Mouse (Mus musculus) natural killer cell, adult 2 months (primary cell): ENCODE results near the gene Hecw2.

Experiments
- DNase-seq, 2 experiments: peaks; one replicate each; pipeline ENCODE4 v3.0.0; 2022; ENCODE audit warnings: low spot score in 2 of 2

Gene Hecw2

DNA sequence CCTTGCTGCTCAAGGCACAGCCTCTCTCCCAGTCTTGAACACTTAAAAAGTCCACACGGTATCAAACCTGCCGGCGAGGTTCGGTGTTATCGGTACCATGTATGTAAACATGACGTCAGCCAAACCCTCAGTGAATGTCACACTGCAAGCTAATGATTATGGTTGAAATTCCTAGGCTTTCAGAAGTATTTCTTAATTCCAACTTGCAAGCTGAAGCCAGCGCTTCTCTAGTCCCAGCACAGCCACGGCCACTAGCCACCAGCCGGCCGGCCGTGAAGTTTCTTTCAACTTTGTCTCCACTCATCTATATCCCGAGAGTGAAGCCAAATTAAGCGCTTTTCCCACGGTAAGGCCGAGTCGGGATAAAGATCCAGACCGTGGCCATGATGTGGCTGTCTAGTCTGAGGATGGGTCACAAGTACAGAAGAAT, 410.7 kb downstream of the Hecw2 start:
- peak; percentile 46 to 56 for DNase-seq

DNA sequence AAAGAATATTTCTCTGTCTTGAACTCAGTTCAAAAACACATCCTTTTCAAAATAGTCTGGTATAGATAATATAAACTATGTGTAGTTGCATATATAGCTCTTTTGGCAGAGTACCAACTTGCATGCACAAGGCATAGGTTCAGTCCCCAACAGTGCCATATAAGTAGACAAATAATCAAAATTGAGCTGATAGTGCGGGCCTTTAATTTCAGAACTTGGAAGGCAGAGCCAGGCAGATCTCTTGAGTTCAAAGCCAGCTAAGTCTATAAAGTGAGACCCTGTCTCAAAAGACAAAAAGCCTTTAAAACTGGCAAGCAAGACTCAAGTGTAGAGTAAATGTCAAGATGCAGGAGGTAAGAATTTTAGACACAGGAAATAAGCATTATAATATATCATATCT, 412.0 kb downstream of the Hecw2 start:
- no peak for DNase-seq

DNA sequence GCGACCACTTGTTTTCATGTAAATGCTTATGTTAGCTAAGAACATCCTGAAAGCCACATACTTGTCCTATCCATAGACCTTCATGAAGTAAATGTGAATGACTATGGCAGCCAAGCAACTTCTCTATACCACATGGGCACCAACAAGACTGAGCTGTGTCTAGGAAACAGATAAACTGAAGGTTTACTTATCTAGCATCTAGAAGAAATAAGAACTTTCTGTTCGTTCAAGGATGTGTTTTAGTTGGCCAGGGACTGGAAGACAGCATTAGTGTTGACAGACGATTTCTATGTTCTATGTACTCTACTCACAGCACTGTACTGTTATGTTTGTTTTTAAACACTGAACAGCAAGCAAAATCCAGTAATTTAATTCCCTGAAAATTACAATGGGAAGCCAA, 412.9 kb downstream of the Hecw2 start:
- no peak for DNase-seq

DNA sequence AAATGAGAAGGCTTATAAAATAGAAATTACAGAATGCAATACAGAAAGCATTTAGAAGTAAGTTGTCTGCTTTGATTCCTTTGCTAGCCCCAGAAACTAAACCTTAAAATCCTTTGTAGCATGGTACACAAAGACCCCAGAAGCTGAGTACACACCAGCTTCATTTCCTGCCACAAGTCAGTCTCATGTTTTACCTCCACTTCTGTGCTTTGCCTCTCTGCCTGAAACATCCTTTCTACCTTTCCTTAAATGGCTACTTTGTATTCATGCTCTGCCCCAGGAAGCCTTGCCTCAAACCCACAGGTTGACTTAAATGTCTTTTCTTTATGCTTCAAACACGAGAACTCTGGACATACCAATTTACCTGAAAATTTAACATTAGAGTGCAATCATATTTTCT, 413.7 kb downstream of the Hecw2 start:
- no peak for DNase-seq

DNA sequence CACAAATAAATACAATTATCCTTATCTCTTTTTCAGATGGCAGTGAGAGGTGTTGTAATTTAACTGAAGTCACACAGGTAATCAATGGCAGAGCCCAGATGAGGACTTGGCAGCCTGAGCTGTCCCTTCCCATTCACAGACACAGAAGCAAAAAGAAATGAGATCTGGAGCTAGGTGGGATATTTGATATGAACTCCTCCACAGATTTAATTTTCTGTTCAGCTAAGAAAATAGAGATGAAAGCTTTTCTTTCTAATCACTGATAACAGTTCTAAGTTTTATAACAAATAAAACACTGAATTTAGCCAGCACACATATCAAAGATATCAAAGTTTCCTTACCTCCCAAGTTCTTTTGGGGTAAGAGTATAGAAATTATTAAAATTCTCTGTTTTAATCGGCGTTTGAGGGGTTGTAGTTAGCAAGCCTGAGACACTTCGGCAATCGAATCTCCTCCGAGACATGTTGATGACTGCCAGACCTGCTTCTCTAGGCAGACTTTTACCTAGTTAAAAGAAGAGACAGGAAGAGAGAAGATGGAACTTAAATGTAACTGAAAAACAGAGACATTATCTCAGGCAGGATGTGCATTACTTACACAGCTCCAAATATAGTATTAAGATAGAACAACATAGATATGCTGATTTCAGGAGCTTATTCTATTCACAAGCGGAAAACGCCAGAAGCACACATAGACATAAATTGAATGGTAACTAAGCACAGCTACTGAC, 418.6 kb downstream of the Hecw2 start:
- DNase-seq: no peak

DNA sequence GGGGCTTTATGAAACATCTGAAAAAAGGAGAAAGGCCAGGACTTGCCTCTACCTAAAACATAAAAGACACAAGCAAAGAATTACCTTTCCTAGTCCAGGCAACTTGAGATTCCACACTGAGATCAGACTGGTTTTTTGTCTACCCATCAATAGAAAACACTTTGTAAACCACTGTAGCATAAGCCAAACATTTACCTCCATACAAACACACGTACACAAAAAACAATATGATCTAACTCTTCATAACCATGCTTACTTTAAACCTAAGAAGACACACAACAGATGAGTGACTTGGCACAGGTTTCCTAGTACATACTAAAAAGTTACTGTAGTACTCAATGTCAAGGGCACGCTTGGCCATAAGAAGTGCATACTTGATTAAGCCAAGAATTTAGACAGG, 419.4 kb downstream of the Hecw2 start:
- DNase-seq: no peak

DNA sequence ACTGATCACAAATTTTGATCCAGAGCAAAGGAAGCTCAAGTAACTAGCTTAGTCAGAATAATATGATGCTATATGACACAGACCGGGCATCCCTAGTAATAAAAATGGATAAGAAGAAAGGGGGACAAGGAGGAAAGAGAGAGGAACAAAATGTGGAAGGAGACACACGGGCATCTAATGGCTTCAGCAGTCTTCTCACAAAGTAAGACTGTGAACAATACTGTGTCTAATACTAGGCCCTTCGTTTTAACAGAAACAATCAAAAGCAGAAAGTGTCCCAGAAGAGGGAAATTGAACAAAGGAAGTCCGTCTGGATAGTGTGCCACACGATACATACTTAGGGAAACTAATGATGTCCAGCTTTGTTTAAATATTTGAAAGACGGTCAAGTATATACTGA, 419.9 kb downstream of the Hecw2 start:
- no peak for DNase-seq

DNA sequence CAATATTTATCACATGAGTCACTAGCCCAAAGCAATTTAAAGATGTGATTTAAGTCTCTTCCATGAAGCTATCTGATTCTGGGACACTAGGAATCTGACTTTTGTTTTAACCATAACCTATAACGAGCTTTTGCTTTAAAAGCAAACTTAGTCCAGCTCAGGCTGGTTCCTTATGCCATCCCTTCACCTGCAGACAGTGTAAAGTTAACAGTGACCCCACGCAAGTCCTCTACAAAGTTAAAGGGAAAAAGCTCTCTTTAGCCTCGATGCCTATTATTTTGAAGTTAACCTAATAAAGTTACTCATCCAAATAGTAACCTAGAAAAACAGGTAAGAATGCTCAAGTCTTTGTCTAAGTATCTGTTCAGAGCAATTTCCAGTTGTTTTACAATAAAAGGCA, 420.4 kb downstream of the Hecw2 start:
- no peak for DNase-seq

DNA sequence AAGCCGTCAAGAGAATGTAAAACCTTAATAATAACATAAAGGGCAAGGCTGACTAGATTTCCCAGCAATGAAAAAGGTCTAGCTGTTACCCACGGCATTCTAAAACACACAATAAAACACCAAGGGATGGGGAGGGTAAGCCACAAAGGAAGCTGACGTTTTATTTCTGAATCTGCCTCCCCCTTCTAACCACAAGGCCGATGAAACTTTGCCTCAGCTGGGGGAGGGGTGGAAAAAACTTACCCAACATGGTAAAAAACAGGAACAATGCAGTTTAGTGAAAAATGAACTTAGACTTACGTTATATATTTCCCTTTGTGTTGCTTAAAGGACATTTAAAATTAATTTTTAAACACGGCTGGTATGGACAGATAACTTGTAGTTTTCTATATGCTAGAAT, 421.0 kb downstream of the Hecw2 start:
- peak; percentile 85 to 90 for DNase-seq

DNA sequence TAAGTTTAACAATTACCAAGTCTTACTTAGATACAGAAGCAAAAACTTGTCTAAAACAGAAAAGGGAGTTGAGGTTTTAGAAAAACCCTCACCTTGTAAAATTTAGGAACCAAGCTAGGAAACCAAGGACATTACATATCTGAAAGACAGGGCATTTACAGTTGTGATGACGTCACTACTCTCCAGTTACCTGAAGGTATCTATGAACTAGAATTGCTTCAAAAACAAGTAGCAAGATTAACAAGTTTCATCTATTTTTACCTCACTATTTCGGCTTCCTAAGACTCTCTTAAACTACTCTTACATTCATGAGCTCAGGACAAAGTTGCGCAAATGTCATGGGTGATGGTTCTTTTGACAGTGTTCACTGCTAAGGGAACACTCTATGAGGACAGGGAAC, 422.0 kb downstream of the Hecw2 start:
- DNase-seq: no peak

DNA sequence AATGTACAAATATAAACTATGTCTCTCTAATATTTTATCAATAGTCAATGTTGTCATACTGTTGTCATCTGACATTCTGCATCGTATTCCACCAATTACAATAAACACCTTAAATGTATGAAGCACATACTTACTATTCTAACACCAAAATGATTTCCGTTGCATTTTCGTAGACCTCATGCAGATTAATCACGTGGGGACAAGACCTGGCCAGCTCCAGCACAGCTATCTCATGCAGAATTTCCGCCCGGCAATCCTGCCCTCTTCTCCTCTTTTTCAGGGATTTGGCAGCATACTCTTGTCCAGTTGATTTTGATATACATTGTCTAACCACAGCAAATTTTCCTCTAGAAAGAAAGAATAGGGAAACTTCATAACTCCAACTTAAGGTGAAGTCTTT, 423.5 kb downstream of the Hecw2 start:
- DNase-seq: no peak

DNA sequence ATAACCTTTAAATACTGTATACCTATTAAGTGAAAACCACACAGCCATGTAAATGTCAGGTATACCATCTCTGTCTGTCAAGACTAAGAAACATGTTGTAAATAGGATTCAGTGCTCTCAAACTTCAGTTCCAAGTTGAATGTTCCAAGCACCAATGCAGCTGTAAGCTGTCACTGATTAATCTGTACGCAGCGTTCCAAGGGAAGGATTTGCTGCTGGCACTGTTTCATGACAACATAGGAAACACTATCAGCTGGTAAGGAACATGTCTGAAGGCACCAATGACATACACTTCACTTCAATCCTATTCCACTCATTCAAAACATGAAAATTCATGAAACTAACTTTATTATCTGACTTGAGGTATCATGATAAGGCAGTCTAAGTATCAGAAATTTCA, 428.9 kb downstream of the Hecw2 start:
- no peak for DNase-seq

DNA sequence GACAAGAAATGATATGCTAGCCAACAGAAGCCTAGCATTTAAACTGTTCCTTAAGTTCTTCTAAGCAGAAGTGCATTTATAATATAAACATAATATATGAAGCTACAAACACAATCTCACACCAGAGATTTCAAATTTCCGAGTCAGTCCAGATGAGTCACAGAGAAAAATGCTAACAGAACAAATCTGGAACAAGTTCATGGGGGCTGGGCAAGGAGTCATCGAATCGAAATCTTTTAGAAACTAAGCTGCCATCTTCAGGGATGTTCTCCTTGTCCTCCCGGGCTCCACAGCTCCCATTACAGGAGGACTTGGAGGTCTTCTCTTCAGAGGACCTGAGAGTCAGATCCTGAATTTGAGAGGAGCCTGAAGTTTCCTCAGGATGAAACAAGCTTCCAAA, 437.7 kb downstream of the Hecw2 start:
- no peak for DNase-seq
